Mouse (Mus musculus) 3134 (cell line): ENCODE measurements at regions not wholly inside any gene's neighbourhood (a gene's known extent, or its start where the extent isn't known, plus 50 kb on each side); places are given as distances from the start of the nearest gene placed in this dataset.

Experiments used
- DNase-seq: peaks from one replicate; pipeline ENCODE4 v3.0.0-alpha.2; 2011; ENCODE audit warnings: low spot score; ENCODE audit not compliant: insufficient read length; ENCODE audit errors: extremely low read depth

DNA sequence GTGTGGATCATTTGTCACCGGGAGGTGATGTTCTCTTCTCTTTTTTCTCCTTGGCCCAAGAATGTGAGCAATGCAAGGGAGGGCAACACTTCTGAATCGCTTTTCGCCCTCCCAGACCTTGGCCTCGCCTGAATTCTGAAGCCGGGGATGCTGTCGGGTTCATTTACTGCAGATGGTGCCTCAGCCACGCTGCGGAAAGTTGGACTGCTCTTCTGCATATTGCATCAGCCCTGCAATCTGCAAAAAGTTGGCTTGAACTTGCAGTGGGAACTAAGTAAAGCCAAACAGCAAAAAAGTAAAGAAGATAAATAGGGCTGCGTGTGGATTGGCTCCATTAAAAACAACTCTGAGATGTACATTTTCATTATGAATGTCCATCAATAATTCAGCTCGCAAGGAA, 55.9 kb upstream of the Dok5 start:
- DNase-seq, result no peak

DNA sequence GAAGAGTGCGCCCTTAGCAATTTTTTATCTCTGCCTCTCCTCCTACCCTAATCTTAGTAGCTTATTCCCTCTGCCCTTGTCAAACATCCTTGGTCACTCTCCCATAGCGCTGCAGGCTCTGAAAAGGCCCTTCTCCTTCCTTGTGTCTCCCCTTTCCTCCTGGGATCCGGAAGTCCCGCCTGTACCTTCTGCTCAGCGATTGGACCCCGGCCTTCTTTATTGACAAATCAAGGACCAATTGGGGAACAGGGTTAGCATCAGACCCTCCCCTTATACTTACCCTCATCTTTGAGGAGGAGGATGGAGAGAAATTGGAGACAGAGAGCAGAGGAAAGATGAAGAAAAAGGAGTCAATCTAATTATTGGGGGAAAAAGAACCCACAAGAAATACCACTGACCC, 57.9 kb upstream of the Dok5 start:
- peak; percentile 11 for DNase-seq

DNA sequence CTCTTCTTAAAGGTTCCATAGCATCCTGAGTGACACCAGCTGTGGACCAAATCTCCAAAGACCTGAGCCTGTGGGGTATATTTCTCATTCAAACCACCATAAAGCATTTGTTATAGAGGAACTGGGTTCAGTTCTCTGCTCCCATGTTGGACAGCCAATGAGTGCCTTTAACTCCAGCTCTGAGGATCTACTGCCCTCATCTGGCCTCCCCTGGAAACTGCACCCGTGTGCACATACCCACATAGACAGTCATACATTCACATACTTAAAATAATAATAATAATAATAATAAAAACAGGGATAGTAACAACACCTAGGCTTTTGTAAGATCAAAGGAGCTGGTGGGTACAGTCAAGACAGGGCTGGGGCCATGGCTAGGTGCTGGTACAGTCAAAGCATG, 58.8 kb upstream of the Dok5 start:
- no peak for DNase-seq

- no peak for DNase-seq
These were observed 62.6 kb upstream of the Dok5 start for GRCm38 (mm10) chr2:170668960-170669359.

GRCm38 (mm10) chr2:170668497-170668896, 63.1 kb upstream of the Dok5 start:
- DNase-seq, result no peak

GRCm38 (mm10) chr2:170662069-170662980, 60.5 kb upstream of the 4930470P17Rik start:
- no peak for DNase-seq

DNA sequence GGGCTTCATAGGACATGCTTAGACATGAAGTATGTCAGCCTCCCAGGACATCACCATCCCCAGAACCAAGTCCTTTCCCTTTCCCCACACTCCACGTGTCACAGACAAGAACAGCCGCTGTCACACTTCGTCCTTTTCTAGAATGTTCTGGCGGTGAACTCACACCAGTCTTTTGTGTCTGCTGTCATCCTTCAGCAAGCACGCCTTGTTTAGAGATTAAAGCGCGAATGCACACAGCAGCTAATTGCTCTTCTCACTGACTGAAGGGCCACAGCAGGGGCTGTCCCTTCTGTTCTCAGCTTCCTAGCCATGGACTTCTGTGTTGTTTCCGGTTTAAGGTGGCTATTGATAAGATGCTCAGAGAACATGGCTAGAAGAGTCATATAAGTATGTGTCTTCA, 57.5 kb upstream of the 4930470P17Rik start:
- DNase-seq, result no peak

DNA sequence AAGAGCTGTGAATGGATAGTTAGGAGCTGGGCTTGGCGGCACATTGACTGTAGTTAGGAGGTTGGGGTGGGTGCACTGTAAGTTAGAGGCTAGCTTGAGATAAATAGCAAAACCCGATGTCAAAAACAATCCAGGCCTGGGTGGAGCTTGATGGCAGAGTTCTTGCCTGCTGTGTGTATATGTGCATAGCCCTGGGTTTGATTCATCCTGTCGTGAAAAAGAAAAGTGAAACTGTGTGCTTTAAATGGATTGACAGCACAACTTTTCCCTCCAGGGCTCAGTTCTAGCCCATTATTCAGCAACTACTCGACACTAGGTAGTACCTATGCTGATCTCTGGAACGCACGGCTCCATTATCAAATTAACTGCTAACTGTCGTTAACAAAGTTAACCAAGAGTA, 56.7 kb upstream of the 4930470P17Rik start:
- no peak for DNase-seq

DNA sequence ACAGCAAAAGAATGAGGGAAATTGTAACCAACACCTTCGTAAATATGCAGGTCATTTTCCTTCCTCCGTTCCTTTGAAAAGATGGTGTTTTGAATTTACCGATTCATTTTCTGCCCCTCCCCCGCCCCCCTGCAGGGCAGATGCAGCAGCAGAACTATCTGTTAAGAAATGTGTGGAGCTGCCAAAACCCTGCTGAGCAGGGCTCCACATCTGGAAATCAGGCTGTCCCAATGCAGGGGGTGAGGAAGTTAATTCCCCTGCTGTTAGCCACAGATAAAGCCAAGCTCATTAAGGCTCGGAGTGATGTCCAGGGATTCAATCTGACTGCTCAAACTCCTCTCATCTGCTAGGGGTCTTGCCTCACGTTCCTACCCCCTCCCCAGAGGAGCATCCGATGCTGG, 56.0 kb upstream of the 4930470P17Rik start:
- DNase-seq, result no peak

GRCm38 (mm10) chr2:170652128-170652527, 50.3 kb upstream of the 4930470P17Rik start:
- no peak for DNase-seq
